Mouse (Mus musculus): ENCODE measurements around the gene Fndc7. TPM values are rescaled to one million over a fixed set of nuclear protein-coding genes. Genes with fewer than 3 reads are reported as not detected.
"Not testable (repeated sequence)": the region's sequence is repeated elsewhere in the genome, so short reads cannot be mapped to it uniquely, and the experiment has no call there.

Gene Fndc7
- polyA plus RNA-seq, 1 experiment from 2014 or later = 0.03 TPM

GRCm38 (mm10) chr3:108886934-108887617 lies 2.7 kb downstream of the Fndc7 start:
- Histone ChIP-seq H3K4me3 (replicated peaks) (no peak overlapping the region), H3K4me2 (no peak overlapping the region), H3K36me3 (replicated peaks) (no peaks in the 10 kb centered on the region), H3K27ac (replicated peaks) (no peak overlapping the region), H3K4me1 (replicated peaks) (peaks cover 16% of the 10 kb centered on the region), H3K9ac (no peak overlapping the region), H3K27me3 (no peaks in the 10 kb centered on the region), H3K9me3 (replicated peaks) (no peaks in the 10 kb centered on the region)
- WGBS (ENCODE audit: insufficient replicate concordance) = 60% methylated on average over 12 of the region's 12 CpGs
- ATAC-seq (ENCODE audit: insufficient read depth) = no peak

GRCm38 (mm10) chr3:108885686-108886530 lies 3.9 kb downstream of the Fndc7 start:
- Histone ChIP-seq H3K4me2 (no peak overlapping the region), H3K27me3 (no peaks in the 10 kb centered on the region), H3K36me3 (replicated peaks) (no peaks in the 10 kb centered on the region), H3K9me3 (replicated peaks) (no peaks in the 10 kb centered on the region), H3K9ac (no peak overlapping the region), H3K4me1 (replicated peaks) (peaks cover 18% of the 10 kb centered on the region), H3K4me3 (replicated peaks) (no peak overlapping the region), H3K27ac (replicated peaks) (no peak overlapping the region)
- whole genome bisulfite sequencing (ENCODE audit: insufficient replicate concordance) = 25% methylated on average over 9 of the region's 9 CpGs
- peak; percentile 31; the same call in 1 of the 2 replicates for ATAC-seq (ENCODE audit: insufficient read depth)

GRCm38 (mm10) chr3:108884706-108885289 lies 5.0 kb downstream of the Fndc7 start:
- Histone ChIP-seq H3K27ac (replicated peaks) (no peak overlapping the region), H3K36me3 (replicated peaks) (no peaks in the 10 kb centered on the region), H3K4me1 (replicated peaks) (peaks cover 18% of the 10 kb centered on the region), H3K9ac (no peak overlapping the region), H3K4me2 (no peak overlapping the region), H3K9me3 (replicated peaks) (no peaks in the 10 kb centered on the region), H3K4me3 (replicated peaks) (no peak overlapping the region), H3K27me3 (no peaks in the 10 kb centered on the region)
- WGBS (ENCODE audit: insufficient replicate concordance) = 29% methylated on average over 8 of the region's 8 CpGs
- no peak for ATAC-seq (ENCODE audit: insufficient read depth)

GRCm38 (mm10) chr3:108883067-108883466 lies 6.7 kb downstream of the Fndc7 start:
- Histone ChIP-seq H3K36me3 (replicated peaks) (no peaks in the 10 kb centered on the region), H3K4me1 (replicated peaks) (peaks cover 18% of the 10 kb centered on the region), H3K27ac (replicated peaks) (no peak overlapping the region), H3K9ac (no peak overlapping the region), H3K4me2 (no peak overlapping the region), H3K4me3 (replicated peaks) (no peak overlapping the region), H3K9me3 (replicated peaks) (no peaks in the 10 kb centered on the region), H3K27me3 (no peaks in the 10 kb centered on the region)
- WGBS (ENCODE audit: insufficient replicate concordance) = 76% methylated on average over 2 of the region's 2 CpGs
- ATAC-seq (ENCODE audit: insufficient read depth) = no peak

GRCm38 (mm10) chr3:108881873-108882272 lies 7.9 kb downstream of the Fndc7 start:
- H3K4me1 ChIP-seq (replicated peaks) = peaks cover 18% of the 10 kb centered on the region
- not testable (repeated sequence) for H3K4me2 ChIP-seq; H3K9ac ChIP-seq; H3K4me3 ChIP-seq (replicated peaks); H3K27ac ChIP-seq (replicated peaks); H3K27me3 ChIP-seq; H3K36me3 ChIP-seq (replicated peaks); H3K9me3 ChIP-seq (replicated peaks); ATAC-seq (ENCODE audit: insufficient read depth)
- 56% methylated on average over 4 of the region's 4 CpGs for WGBS (ENCODE audit: insufficient replicate concordance)

GRCm38 (mm10) chr3:108880544-108881507 lies 9.0 kb downstream of the Fndc7 start:
- H3K36me3 ChIP-seq (replicated peaks) = no peaks in the 10 kb centered on the region
- peaks cover 12% of the 10 kb centered on the region; the same call in 1 of the 2 replicates for H3K4me1 ChIP-seq (replicated peaks)
- peak overlapping the region; percentile 33; the same call in 1 of the 2 replicates for H3K4me2 ChIP-seq
- no peak overlapping the region for H3K4me3 ChIP-seq (replicated peaks)
- no peaks in the 10 kb centered on the region for H3K9me3 ChIP-seq (replicated peaks)
- no peak overlapping the region for H3K9ac ChIP-seq
- H3K27ac ChIP-seq (replicated peaks) = peak overlapping the region; percentile 29; the same call in 1 of the 2 replicates
- no peak; the same call in 1 of the 2 replicates for ATAC-seq (ENCODE audit: insufficient read depth)
- no peaks in the 10 kb centered on the region for H3K27me3 ChIP-seq
- WGBS (ENCODE audit: insufficient replicate concordance) = 46% methylated on average over 28 of the region's 28 CpGs

DNA sequence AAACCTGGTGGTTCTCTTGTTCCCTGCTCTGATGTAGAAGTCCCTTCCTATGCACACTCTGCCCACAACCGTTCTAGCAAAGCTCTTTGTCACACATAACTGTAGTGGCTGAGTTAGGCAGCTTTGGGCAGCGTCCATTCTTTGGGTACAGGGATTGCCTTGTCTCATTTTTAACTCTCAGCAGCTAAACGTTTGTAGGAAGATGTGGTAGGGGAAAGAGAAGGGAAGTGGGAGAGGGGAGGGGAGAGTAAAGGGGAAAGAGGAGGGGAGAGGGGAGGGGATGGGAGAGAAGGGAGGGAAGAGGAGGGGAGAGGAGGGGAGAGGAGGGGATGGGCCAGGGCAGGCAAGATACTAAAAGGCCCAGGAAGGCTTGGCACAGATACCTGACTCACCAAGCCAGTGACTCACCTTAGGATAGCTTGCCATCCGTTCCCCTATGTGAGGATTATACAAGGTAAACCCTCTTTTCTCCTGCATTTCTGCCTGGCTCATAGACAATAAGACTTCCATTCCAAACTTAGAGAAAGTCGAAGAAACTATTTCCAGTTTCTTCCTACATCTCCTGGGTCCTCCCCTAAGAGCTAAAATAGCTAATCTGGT lies 9.9 kb downstream of the Fndc7 start:
- H3K9ac ChIP-seq = no peak overlapping the region
- no peak overlapping the region for H3K4me2 ChIP-seq
- H3K27me3 ChIP-seq = no peaks in the 10 kb centered on the region
- no peaks in the 10 kb centered on the region for H3K36me3 ChIP-seq (replicated peaks)
- WGBS (ENCODE audit: insufficient replicate concordance) = 26% methylated on average over 5 of the region's 5 CpGs
- H3K9me3 ChIP-seq (replicated peaks) = no peaks in the 10 kb centered on the region
- no peak overlapping the region for H3K4me3 ChIP-seq (replicated peaks)
- ATAC-seq (ENCODE audit: insufficient read depth) = no peak
- H3K27ac ChIP-seq (replicated peaks) = no peak overlapping the region
- H3K4me1 ChIP-seq (replicated peaks) = 0 out of 2 replicates have a peak, but pooled peaks cover 5% of the 10 kb centered on the region

DNA sequence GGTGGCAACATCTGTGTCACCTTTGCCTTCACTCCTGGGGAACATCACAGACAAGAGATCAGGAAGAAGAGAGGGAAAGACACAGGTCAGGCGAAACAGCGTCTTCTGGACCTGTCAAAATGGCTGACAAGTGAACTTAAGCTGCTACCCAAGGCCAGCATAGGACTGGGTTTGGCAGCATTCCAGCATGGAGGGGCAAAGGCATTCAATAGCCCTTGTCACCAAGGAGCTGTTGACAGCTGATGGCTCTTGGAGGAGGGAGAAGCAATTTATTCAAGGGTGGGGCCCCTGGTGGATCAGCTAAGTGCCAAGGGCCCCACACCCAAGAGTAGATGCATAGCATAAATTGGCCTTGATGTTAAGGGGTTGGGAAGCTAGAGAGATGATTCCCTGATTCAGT lies 10.7 kb downstream of the Fndc7 start:
- ATAC-seq (ENCODE audit: insufficient read depth) = no peak
- H3K27me3 ChIP-seq = no peaks in the 10 kb centered on the region
- no peaks in the 10 kb centered on the region for H3K9me3 ChIP-seq (replicated peaks)
- H3K36me3 ChIP-seq (replicated peaks) = no peaks in the 10 kb centered on the region
- H3K9ac ChIP-seq = no peak overlapping the region
- H3K4me2 ChIP-seq = no peak overlapping the region
- no peak overlapping the region for H3K27ac ChIP-seq (replicated peaks)
- 0 out of 2 replicates have a peak, but pooled peaks cover 2% of the 10 kb centered on the region for H3K4me1 ChIP-seq (replicated peaks)
- no peak overlapping the region for H3K4me3 ChIP-seq (replicated peaks)
- 86% methylated on average over 2 of the region's 2 CpGs for WGBS (ENCODE audit: insufficient replicate concordance)

DNA sequence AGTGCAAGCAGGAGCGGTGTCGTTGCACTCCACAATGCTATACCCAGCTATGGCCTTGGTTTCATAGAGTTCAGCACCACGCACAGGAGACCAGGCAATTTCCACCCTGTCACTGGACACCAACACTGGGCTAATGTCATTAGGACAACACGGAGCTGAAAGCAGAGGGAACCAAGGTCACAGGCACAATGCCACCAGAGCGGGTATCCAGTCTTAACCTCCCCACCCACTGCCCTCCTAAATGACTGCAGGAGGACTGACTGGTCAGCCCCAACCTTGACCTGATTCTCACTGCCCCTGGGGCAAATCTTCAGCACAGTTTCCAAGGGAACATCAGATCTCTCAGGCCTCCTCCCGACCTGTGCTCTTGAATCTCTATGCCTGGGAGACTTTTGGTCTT lies 19.2 kb downstream of the Fndc7 start:
- Histone ChIP-seq H3K9me3 (replicated peaks) (no peaks in the 10 kb centered on the region), H3K4me1 (replicated peaks) (no peaks in the 10 kb centered on the region), H3K9ac (no peak overlapping the region), H3K4me3 (replicated peaks) (no peak overlapping the region), H3K27ac (replicated peaks) (no peak overlapping the region), H3K27me3 (no peaks in the 10 kb centered on the region), H3K4me2 (no peak overlapping the region), H3K36me3 (replicated peaks) (no peaks in the 10 kb centered on the region)
- ATAC-seq (ENCODE audit: insufficient read depth) = no peak
- WGBS (ENCODE audit: insufficient replicate concordance) = 72% methylated on average over 6 of the region's 6 CpGs

- Histone ChIP-seq H3K4me3 (replicated peaks) (no peak overlapping the region), H3K36me3 (replicated peaks) (no peaks in the 10 kb centered on the region), H3K27me3 (no peaks in the 10 kb centered on the region), H3K9ac (no peak overlapping the region), H3K4me2 (no peak overlapping the region), H3K9me3 (replicated peaks) (no peaks in the 10 kb centered on the region), H3K27ac (replicated peaks) (no peak overlapping the region), H3K4me1 (replicated peaks) (no peaks in the 10 kb centered on the region)
- no peak for ATAC-seq (ENCODE audit: insufficient read depth)
- WGBS (ENCODE audit: insufficient replicate concordance) = 72% methylated on average over 3 of the region's 3 CpGs
These were observed 22.4 kb downstream of the Fndc7 start for GRCm38 (mm10) chr3:108867449-108867848.
